Mouse (Mus musculus) retina, adult 2 months (tissue): ENCODE measurements around the gene Gadd45g.

Experiments used
- DNase-seq: peaks from one replicate; pipeline ENCODE4 v3.0.0-alpha.2; 2012; ENCODE audit warnings: low read depth, low spot score

Gadd45g gene

DNA sequence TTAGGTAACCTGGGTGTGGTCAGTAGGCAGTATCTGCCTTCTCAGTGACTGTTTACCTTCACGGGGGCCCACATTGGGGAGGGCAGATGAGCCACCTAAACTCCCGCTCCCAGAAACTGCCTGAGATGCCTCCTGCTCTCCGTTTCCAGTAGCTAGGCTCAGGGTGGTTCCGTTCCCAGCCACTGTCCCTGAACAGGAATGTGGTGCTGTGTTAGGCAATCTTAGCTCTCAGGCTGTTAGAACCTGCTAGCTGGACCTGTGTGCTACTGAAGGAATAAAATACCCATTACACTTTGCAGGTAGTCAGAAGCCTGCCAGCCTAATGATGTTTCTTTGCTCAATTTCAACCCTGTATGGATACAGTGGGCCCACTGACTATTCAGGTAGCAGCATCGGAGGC, 37.8 kb downstream of the Gadd45g start:
- no peak for DNase-seq

DNA sequence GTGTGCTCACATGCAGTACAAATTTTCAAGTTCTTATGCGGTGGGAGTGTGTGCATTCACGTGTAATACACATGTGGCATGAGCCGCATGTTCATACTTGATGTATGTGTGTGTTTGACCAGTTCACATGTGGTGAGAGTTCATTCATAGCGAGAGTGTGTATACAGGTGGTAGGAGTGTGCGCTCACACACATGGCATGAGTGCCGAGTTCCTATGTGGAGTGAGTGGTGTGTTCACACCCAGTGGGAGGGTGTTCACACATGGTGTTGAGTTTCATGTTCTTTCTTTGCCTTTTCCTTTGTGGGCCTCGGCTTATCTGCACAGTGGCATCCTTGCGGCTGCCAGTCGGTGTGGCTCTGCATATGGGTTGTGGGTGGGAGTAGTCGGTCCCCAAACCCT, 39.1 kb downstream of the Gadd45g start:
- no peak for DNase-seq

GRCm38 (mm10) chr13:51886085-51886484, 39.6 kb downstream of the Gadd45g start:
- no peak for DNase-seq

- no peak for DNase-seq
These were observed 40.2 kb downstream of the Gadd45g start for GRCm38 (mm10) chr13:51886723-51887122.

- no peak for DNase-seq
These were observed 41.9 kb downstream of the Gadd45g start for GRCm38 (mm10) chr13:51888426-51888825.

- no peak for DNase-seq
These were observed 45.5 kb downstream of the Gadd45g start for GRCm38 (mm10) chr13:51891825-51892532.

DNA sequence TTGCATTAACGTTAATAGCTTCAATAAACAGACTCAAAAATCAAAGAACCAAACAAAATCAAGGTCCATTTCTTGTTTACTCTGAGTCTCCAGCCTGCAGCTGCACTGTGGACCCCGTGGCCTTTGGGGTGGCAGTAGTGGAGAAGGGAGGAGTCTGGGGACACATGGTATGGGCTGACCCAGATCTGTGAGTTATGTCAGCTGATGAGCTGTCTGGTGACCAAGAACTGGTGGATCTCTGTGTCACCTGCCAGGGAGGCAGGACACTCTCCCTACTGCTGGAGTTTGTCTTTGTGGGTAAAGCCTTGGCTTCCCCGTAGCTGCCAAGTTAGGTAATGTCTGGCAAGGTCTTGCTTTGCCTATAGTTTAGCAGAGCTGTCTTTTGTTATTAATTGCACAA, 51.1 kb downstream of the Gadd45g start:
- DNase-seq: no peak
